Mouse (Mus musculus): ENCODE results near the gene Gla. TPM values are rescaled to one million over a fixed set of nuclear protein-coding genes. Genes with fewer than 3 reads are reported as not detected.
"Not testable (repeated sequence)": the region's sequence is repeated elsewhere in the genome, so short reads cannot be mapped to it uniquely, and the experiment has no call there.

Gla gene
- polyA plus RNA-seq, 1 experiment from 2014 or later = 148 TPM

GRCm38 (mm10) chrX:134577896-134578295 is 23.0 kb downstream of the Gla start:
- 59% methylated on average over 3 of the region's 4 CpGs for WGBS (ENCODE audit: missing documents)
- no peaks in the 10 kb centered on the region for H3K36me3 ChIP-seq (ENCODE audit: inconsistent target)
- no peak overlapping the region for H3K27ac ChIP-seq
- no peak overlapping the region for H3K4me3 ChIP-seq (ENCODE audit: inconsistent target)
- H3K79me2 ChIP-seq (ENCODE audit: inconsistent target) = peaks cover 100% of the 10 kb centered on the region

GRCm38 (mm10) chrX:134566536-134567222 is 34.2 kb downstream of the Gla start:
- WGBS (ENCODE audit: missing documents) = 64% methylated on average over 7 of the region's 8 CpGs
- Histone ChIP-seq H3K36me3 (ENCODE audit: inconsistent target) (no peaks in the 10 kb centered on the region), H3K79me2 (ENCODE audit: inconsistent target) (peaks cover 16% of the 10 kb centered on the region; the same call in 1 of the 2 replicates), H3K27ac (peak overlapping the region; percentile 34), H3K4me3 (ENCODE audit: inconsistent target) (no peak overlapping the region)

GRCm38 (mm10) chrX:134564326-134564725 is 36.6 kb downstream of the Gla start:
- H3K27ac ChIP-seq = peak overlapping the region; percentile 46
- 39% methylated on average over 3 of the region's 4 CpGs for WGBS (ENCODE audit: missing documents)
- no peaks in the 10 kb centered on the region for H3K36me3 ChIP-seq (ENCODE audit: inconsistent target)
- no peak overlapping the region for H3K4me3 ChIP-seq (ENCODE audit: inconsistent target)
- no peaks in the 10 kb centered on the region; the same call in 1 of the 2 replicates for H3K79me2 ChIP-seq (ENCODE audit: inconsistent target)

GRCm38 (mm10) chrX:134554425-134554824 is 46.5 kb downstream of the Gla start:
- WGBS (ENCODE audit: missing documents) = 49% methylated on average over 6 of the region's 6 CpGs
- no peak overlapping the region for H3K4me3 ChIP-seq (ENCODE audit: inconsistent target)
- H3K79me2 ChIP-seq (ENCODE audit: inconsistent target) = no peaks in the 10 kb centered on the region
- peaks cover 4% of the 10 kb centered on the region; the same call in 1 of the 2 replicates for H3K36me3 ChIP-seq (ENCODE audit: inconsistent target)
- no peak overlapping the region for H3K27ac ChIP-seq

GRCm38 (mm10) chrX:134553326-134553725 is 47.6 kb downstream of the Gla start:
- Histone ChIP-seq H3K4me3 (ENCODE audit: inconsistent target) (no peak overlapping the region), H3K36me3 (ENCODE audit: inconsistent target) (peaks cover 7% of the 10 kb centered on the region; the same call in 1 of the 2 replicates), H3K27ac (no peak overlapping the region), H3K79me2 (ENCODE audit: inconsistent target) (no peaks in the 10 kb centered on the region)
- WGBS (ENCODE audit: missing documents) = 94% methylated on average over 2 of the region's 4 CpGs

GRCm38 (mm10) chrX:134550903-134551302 is 50.0 kb downstream of the Gla start:
- Histone ChIP-seq H3K4me3 (ENCODE audit: inconsistent target) (no peak overlapping the region), H3K27ac (no peak overlapping the region), H3K79me2 (ENCODE audit: inconsistent target) (no peaks in the 10 kb centered on the region), H3K36me3 (ENCODE audit: inconsistent target) (peaks cover 7% of the 10 kb centered on the region; the same call in 1 of the 2 replicates)
- 33% methylated on average over 5 of the region's 5 CpGs for WGBS (ENCODE audit: missing documents)

GRCm38 (mm10) chrX:134547330-134547729 is 53.6 kb downstream of the Gla start:
- 97% methylated on average over 4 of the region's 4 CpGs for WGBS (ENCODE audit: missing documents)
- Histone ChIP-seq H3K4me3 (ENCODE audit: inconsistent target) (no peak overlapping the region), H3K79me2 (ENCODE audit: inconsistent target) (no peaks in the 10 kb centered on the region), H3K27ac (no peak overlapping the region), H3K36me3 (ENCODE audit: inconsistent target) (peaks cover 7% of the 10 kb centered on the region; the same call in 1 of the 2 replicates)

GRCm38 (mm10) chrX:134541955-134542308 is 59.0 kb downstream of the Gla start:
- Histone ChIP-seq H3K36me3 (ENCODE audit: inconsistent target) (no peaks in the 10 kb centered on the region), H3K79me2 (ENCODE audit: inconsistent target) (peaks cover 20% of the 10 kb centered on the region; the same call in 1 of the 2 replicates), H3K27ac (peak overlapping the region; percentile 31; the same call in 1 of the 2 replicates), H3K4me3 (ENCODE audit: inconsistent target) (peak overlapping the region; percentile 11; the same call in 1 of the 2 replicates)
- WGBS (ENCODE audit: missing documents) = 37% methylated on average over 6 of the region's 6 CpGs

- Histone ChIP-seq H3K36me3 (ENCODE audit: inconsistent target) (no peaks in the 10 kb centered on the region), H3K79me2 (ENCODE audit: inconsistent target) (peaks cover 20% of the 10 kb centered on the region; the same call in 1 of the 2 replicates), H3K27ac (peak within 1 kb of the TSS; percentile 45), H3K4me3 (ENCODE audit: inconsistent target) (peak within 1 kb of the TSS; percentile 63)
- 24% methylated on average over 25 of the region's 61 CpGs for WGBS (ENCODE audit: missing documents)
Measured at GRCm38 (mm10) chrX:134541145-134541954, 59.6 kb downstream of the Gla start, which contains the start of gene Timm8a1. Gene Timm8a1, minus strand, starts transcription at chrX:134541865.

- H3K4me3 ChIP-seq (ENCODE audit: inconsistent target) = peak overlapping the region; percentile 63
- peak overlapping the region; percentile 45 for H3K27ac ChIP-seq
- 34% methylated on average over 9 of the region's 12 CpGs for WGBS (ENCODE audit: missing documents)
- H3K79me2 ChIP-seq (ENCODE audit: inconsistent target) = peaks cover 20% of the 10 kb centered on the region; the same call in 1 of the 2 replicates
- H3K36me3 ChIP-seq (ENCODE audit: inconsistent target) = no peaks in the 10 kb centered on the region
Measured at GRCm38 (mm10) chrX:134540414-134541135, 60.4 kb downstream of the Gla start.

- peaks cover 20% of the 10 kb centered on the region; the same call in 1 of the 2 replicates for H3K79me2 ChIP-seq (ENCODE audit: inconsistent target)
- not testable (repeated sequence) for H3K36me3 ChIP-seq (ENCODE audit: inconsistent target); H3K27ac ChIP-seq
- peak overlapping the region; percentile 63; the same call in 1 of the 2 replicates for H3K4me3 ChIP-seq (ENCODE audit: inconsistent target)
- 56% methylated on average over 10 of the region's 10 CpGs for whole genome bisulfite sequencing (ENCODE audit: missing documents)
Measured at GRCm38 (mm10) chrX:134539795-134540194, 61.1 kb downstream of the Gla start.
